Mouse (Mus musculus): ENCODE results near the gene Rwdd2b.

DNA sequence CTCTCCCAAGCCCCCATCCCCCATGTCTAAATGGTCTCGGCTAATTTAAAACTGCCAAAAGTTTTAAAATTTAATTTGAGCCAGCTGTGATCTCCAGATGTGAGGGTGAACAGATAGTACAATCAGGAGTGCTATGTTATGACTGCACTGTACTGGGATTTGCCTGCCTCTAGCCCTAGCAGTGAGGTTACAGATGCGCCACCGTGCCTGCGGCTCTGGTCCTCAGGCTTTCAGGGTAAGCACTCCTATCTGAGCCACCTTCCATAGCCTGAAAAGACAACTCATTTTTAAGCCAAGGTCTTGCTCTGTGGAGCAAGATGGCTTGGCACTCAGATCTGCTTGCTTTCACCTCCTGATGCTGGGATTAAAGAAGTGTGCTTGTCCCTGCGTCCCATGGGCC, 44.0 kb upstream of the Rwdd2b start:
- TF ChIP-seq CTCF (IDR thresholded peaks at IDR 0.05; ENCODE audit: control insufficient read depth, insufficient read depth, low read length) (no peak), POLR2A (IDR thresholded peaks at IDR 0.05; ENCODE audit: borderline replicate concordance, control insufficient read depth, low read depth, low read length) (no peak)

Data from bone marrow, adult 2 months (tissue).